Mouse (Mus musculus): ENCODE data around the gene Elfn1.

DNA sequence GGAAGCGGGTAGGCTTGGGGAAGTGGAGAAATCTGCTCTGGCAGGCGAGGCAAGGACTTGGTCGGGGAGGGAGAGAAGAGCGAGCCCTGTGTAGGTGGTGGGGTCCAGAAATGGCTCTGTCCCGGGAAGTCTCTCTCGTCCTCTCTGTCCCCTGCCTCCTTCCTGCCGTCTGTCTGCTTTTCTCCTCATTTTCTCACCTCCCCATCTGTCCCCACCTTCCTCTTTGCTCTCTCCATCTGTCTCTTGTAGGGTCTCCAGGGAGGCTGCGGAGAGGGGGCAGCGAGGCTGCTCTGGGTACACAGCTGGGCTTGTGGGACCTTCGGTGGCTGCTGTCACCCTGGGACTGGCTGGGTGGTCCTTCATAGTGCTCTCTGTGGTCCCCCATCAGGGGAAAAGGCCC, 18.4 kb upstream of the Elfn1 start:
- TF ChIP-seq USF1 (IDR thresholded peaks at IDR 0.05; ENCODE audit: low read depth, low read length) (no peak), MAZ (IDR thresholded peaks at IDR 0.05; ENCODE audit: low read depth, low read length) (no peak), CTCF (conservative IDR thresholded peaks at IDR 0.05 in 1 of 2, IDR thresholded peaks at IDR 0.05 in 1 of 2; ENCODE audit: low read depth in 2 of 2, low read length in 2 of 2) (no peak), ETS1 (conservative IDR thresholded peaks at IDR 0.05; ENCODE audit: low read depth, low read length) (no peak), MEF2A (IDR thresholded peaks at IDR 0.05; ENCODE audit: borderline replicate concordance, low read depth, low read length) (no peak), POLR2A (IDR thresholded peaks at IDR 0.05; ENCODE audit: low read depth, low read length) (no peak), MAFK (IDR thresholded peaks at IDR 0.05; ENCODE audit: insufficient replicate concordance, low read length) (no peak), BHLHE40 (IDR thresholded peaks at IDR 0.05; ENCODE audit: low read depth, low read length) (no peak), RAD21 (IDR thresholded peaks at IDR 0.05; ENCODE audit: low read depth, low read length) (no peak), JUND (conservative IDR thresholded peaks at IDR 0.05; ENCODE audit: low read depth, low read length) (no peak), UBTF (IDR thresholded peaks at IDR 0.05; ENCODE audit: low read depth, low read length) (no peak)
